Mouse (Mus musculus) frontal cortex, postnatal 10 days (tissue): ENCODE measurements around the gene Zbtb16.

ENCODE experiments used
- DNase-seq, 2 experiments: peaks; one replicate each; pipeline ENCODE4 v3.0.0; 2022; ENCODE audit warnings: low spot score in 2 of 2, mixed read lengths in 1 of 2

The Zbtb16 gene

GRCm38 (mm10) chr9:48646781-48647647, 189.0 kb downstream of the Zbtb16 start:
- DNase-seq, result no peak

GRCm38 (mm10) chr9:48646251-48646650, 189.8 kb downstream of the Zbtb16 start:
- peak in 1 of 2 experiments; percentile 72 for DNase-seq

GRCm38 (mm10) chr9:48645648-48646126, 190.3 kb downstream of the Zbtb16 start:
- no peak for DNase-seq

GRCm38 (mm10) chr9:48644926-48645647, 190.9 kb downstream of the Zbtb16 start:
- DNase-seq, result no peak

- no peak for DNase-seq
Measured at GRCm38 (mm10) chr9:48644376-48644775, 191.6 kb downstream of the Zbtb16 start.

DNA sequence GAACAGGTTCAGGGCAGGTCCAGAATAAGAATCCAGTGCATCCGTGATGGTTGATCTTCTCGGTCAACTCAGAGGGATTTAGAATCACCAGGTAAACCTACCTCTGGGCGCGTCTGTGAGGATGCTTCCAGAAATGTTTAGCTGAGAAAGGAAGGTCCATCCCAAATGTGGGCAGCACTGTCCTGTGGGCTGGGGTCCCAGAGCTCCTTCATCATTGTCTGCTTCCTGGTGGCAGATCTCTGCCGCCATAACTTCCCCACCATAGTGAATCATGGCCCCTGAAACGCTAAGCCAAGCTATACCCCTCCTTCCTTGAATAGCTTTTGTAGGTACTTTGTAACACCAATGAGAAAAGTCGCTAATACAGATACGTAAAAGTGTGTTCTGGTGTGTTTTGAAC, 194.4 kb downstream of the Zbtb16 start:
- DNase-seq, result no peak

DNA sequence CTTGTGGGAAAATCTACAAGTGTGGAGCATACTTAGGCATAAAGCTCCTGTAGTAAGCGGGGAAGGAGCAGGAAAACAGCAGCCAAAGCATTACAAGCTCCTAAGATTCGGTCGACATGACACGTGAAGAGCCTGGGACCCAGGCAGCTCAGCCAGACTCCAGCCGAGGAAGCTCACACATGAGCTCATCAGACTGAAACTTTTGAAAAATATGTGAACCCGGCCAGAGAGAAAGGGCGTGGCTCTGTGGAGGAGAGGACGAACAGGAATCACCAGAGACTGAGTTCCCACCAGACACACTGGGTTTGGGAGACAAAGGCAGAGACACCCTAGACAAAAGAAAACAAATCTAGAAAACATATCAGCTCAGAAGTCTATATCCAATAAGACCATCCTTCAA, 195.1 kb downstream of the Zbtb16 start:
- DNase-seq, result no peak

GRCm38 (mm10) chr9:48638176-48638803, 197.7 kb downstream of the Zbtb16 start:
- DNase-seq, result no peak

- DNase-seq, result no peak
Measured at GRCm38 (mm10) chr9:48637161-48637560, 198.9 kb downstream of the Zbtb16 start.

DNA sequence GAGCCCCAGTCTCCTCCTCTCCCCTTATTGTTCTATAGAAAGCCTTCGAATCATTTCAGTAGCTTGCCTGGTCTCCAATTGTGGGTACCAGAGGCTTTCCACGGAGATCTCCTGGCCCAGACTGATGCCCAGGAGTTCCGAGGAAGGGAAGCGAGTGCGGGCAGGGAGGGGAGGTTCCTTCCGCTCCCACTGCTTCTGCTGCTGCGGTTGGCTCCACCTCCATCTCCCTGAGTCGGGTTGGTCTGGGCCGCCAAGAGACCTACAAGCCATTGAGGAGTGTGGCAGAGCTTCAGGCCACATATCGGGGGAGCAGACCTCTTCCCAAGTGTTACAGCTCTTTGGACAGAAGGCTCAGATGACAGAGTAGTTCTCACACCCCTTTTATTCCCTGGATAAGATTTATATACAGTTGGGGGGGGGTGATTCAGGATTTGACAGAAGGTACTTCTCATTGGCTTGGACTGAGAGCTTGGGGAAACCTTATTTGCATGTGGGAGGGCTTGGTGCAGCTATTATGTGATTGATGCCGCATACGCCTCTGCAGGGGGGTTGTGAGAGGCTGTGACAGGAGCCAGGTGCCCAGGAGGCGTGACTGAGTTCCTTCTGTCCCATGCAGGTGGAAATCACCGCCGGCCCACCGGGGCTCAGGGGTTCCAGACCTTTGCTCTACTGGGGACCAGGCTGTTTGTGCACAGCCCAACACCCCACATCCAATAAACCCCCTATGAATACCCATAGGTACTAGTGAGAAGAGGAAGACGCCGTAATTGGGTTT, 200.3 kb downstream of the Zbtb16 start:
- no peak for DNase-seq

GRCm38 (mm10) chr9:48633147-48633546, 202.9 kb downstream of the Zbtb16 start:
- no peak for DNase-seq

DNA sequence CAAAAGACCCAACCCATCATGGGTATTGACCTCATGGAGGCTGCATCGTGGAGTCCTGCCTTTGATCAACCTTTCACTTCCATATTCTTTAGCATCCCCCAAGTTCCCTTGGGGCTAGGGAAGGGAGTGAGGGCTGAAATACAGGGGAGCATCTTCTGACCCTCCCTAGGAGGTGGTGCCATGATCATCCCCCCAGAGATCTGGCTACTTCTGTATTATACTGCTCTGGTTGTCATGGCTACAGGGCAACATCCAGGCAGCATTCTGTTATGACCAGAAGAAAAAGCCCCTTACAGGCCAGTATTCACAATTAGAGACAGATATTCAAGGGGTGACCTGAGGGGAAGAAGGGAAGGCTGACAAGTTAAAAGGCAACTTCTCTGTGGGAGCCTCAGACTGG, 216.8 kb downstream of the Zbtb16 start:
- DNase-seq, result no peak

GRCm38 (mm10) chr9:48618589-48618988, 217.4 kb downstream of the Zbtb16 start:
- DNase-seq, result peak in 1 of 2 experiments; percentile 63

DNA sequence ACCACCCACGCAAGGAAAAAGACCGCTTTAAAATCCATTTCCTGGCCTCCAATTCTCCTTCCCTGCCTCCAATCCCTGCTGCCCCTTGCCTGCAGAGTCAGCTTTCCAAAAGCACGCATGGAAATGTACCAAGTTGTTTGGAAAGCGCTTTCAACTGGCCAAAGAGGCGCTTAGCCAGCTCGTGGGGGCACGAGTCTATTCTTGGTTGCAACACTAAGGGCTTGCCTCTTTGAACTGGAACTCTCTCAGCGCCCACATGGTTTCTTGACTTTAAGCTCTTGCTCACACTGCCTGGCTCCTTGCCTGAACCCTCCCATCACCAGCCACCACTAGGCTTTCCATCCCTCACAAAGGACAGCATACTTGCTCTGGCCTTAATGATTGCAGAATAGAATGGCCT, 217.9 kb downstream of the Zbtb16 start:
- no peak for DNase-seq

- no peak for DNase-seq
Measured at GRCm38 (mm10) chr9:48617511-48618010, 218.5 kb downstream of the Zbtb16 start.

- no peak for DNase-seq
Measured at GRCm38 (mm10) chr9:48613221-48613620, 222.8 kb downstream of the Zbtb16 start.

GRCm38 (mm10) chr9:48612542-48612941, 223.5 kb downstream of the Zbtb16 start:
- no peak for DNase-seq

DNA sequence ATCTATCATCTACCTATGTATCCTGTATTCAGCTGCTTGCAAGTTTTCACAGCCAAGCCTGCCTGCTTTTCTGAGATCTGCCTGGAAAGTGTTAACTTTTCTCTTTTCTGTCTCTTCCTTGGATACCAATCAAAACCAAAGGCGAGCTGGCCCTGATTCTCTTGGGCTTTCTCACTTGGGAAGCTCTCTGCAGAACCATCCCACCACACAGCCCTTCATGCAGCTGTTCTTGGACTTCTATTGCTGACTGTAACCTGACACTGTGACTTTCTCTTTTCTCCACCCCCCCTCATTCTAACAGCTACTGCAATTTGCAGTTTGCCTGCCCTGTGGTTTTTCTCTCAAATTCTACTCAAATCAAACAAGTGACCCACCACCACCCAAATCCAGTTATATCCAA, 225.0 kb downstream of the Zbtb16 start:
- no peak for DNase-seq

DNA sequence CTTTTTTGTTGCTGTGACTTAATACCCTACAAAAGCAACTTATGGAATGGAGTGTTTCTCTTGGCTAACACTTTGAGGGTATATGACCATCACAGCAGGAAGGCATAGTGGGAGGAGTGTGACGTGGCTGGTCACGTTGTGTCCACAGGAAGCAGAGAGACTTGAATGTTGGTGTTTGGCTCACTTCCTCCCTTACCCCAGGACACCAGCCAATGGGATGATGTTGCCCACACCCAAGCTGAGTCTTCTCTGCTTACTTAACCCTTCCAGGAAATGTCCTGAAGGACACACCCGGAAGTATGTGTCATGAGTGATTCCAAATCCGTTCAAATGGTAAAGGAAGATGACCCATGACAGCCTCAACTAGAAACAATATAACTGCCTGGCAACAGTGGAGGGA, 226.3 kb downstream of the Zbtb16 start:
- no peak for DNase-seq

- DNase-seq, result no peak
Measured at GRCm38 (mm10) chr9:48607417-48607816, 228.6 kb downstream of the Zbtb16 start.

GRCm38 (mm10) chr9:48606171-48606570, 229.9 kb downstream of the Zbtb16 start:
- no peak for DNase-seq
